Mouse (Mus musculus): ENCODE measurements around the gene Nrip2. TPM values are rescaled to one million over a fixed set of nuclear protein-coding genes. Genes with fewer than 3 reads are reported as not detected.
"Not testable (repeated sequence)": the region's sequence is repeated elsewhere in the genome, so short reads cannot be mapped to it uniquely, and the experiment has no call there.

The Nrip2 gene
- polyA plus RNA-seq, 1 experiment from 2014 or later, result 2.9 TPM

GRCm38 (mm10) chr6:128375192-128375591 is 23.9 kb upstream of the Nrip2 start, which contains the start of the genes Tex52 and Gm44596:
Gene Tex52 (plus strand): TSS chr6:128375456.
Gene Gm44596 (plus strand): TSS chr6:128375503.
- peaks cover 29% of the 10 kb centered on the region for H3K4me1 ChIP-seq
- no peak within 1 kb of the TSS for H3K4me3 ChIP-seq
- no peaks in the 10 kb centered on the region for H3K27me3 ChIP-seq (ENCODE audit: poor library complexity, severe bottlenecking)
- 17% methylated on average over 6 of the region's 6 CpGs for WGBS
- peaks cover 73% of the 10 kb centered on the region for H3K36me3 ChIP-seq (replicated peaks)
- H3K9me3 ChIP-seq, result no peaks in the 10 kb centered on the region
- peak; percentile 52 for DNase-seq (ENCODE audit: extremely low spot score, low spot score)
- H3K27ac ChIP-seq, result peak within 1 kb of the TSS; percentile 6; the same call in 1 of the 2 replicates

GRCm38 (mm10) chr6:128376371-128377085 is 22.6 kb upstream of the Nrip2 start:
- no peaks in the 10 kb centered on the region for H3K27me3 ChIP-seq (ENCODE audit: poor library complexity, severe bottlenecking)
- no peaks in the 10 kb centered on the region for H3K9me3 ChIP-seq
- H3K27ac ChIP-seq, result no peak overlapping the region
- peaks cover 60% of the 10 kb centered on the region for H3K36me3 ChIP-seq (replicated peaks)
- no peak overlapping the region for H3K4me3 ChIP-seq
- 93% methylated on average over 17 of the region's 17 CpGs for WGBS
- peaks cover 29% of the 10 kb centered on the region for H3K4me1 ChIP-seq
- DNase-seq (ENCODE audit: extremely low spot score, low spot score), result no peak

GRCm38 (mm10) chr6:128379636-128380035 is 19.5 kb upstream of the Nrip2 start:
- DNase-seq (ENCODE audit: extremely low spot score, low spot score), result no peak
- Histone ChIP-seq H3K36me3 (replicated peaks) (peaks cover 29% of the 10 kb centered on the region), H3K9me3 (no peaks in the 10 kb centered on the region), H3K4me3 (no peak overlapping the region), H3K27me3 (ENCODE audit: poor library complexity, severe bottlenecking) (no peaks in the 10 kb centered on the region), H3K27ac (no peak overlapping the region), H3K4me1 (peaks cover 12% of the 10 kb centered on the region)
- WGBS, result 87% methylated on average over 16 of the region's 16 CpGs

GRCm38 (mm10) chr6:128380594-128381167 is 18.4 kb upstream of the Nrip2 start:
- not testable (repeated sequence) for H3K27me3 ChIP-seq (ENCODE audit: poor library complexity, severe bottlenecking); H3K9me3 ChIP-seq; H3K4me1 ChIP-seq; H3K4me3 ChIP-seq; DNase-seq (ENCODE audit: extremely low spot score, low spot score); H3K27ac ChIP-seq
- peaks cover 20% of the 10 kb centered on the region for H3K36me3 ChIP-seq (replicated peaks)
- 76% methylated on average over 1 of the region's 1 CpGs for WGBS

GRCm38 (mm10) chr6:128381254-128381653 is 17.8 kb upstream of the Nrip2 start:
- Histone ChIP-seq H3K27me3 (ENCODE audit: poor library complexity, severe bottlenecking) (no peaks in the 10 kb centered on the region), H3K36me3 (replicated peaks) (peaks cover 14% of the 10 kb centered on the region), H3K9me3 (no peaks in the 10 kb centered on the region), H3K4me1 (no peaks in the 10 kb centered on the region), H3K27ac (no peak overlapping the region), H3K4me3 (no peak overlapping the region)
- no peak for DNase-seq (ENCODE audit: extremely low spot score, low spot score)
- 84% methylated on average over 3 of the region's 3 CpGs for WGBS

GRCm38 (mm10) chr6:128383752-128384151 is 15.3 kb upstream of the Nrip2 start:
- no peaks in the 10 kb centered on the region for H3K9me3 ChIP-seq
- H3K27me3 ChIP-seq (ENCODE audit: poor library complexity, severe bottlenecking), result no peaks in the 10 kb centered on the region
- H3K36me3 ChIP-seq (replicated peaks), result no peaks in the 10 kb centered on the region
- 82% methylated on average over 7 of the region's 7 CpGs for WGBS
- no peak overlapping the region for H3K4me3 ChIP-seq
- H3K27ac ChIP-seq, result no peak overlapping the region
- H3K4me1 ChIP-seq, result peaks cover 6% of the 10 kb centered on the region
- DNase-seq (ENCODE audit: extremely low spot score, low spot score), result no peak

GRCm38 (mm10) chr6:128385026-128385425 is 14.1 kb upstream of the Nrip2 start:
- H3K27ac ChIP-seq, result no peak overlapping the region
- H3K27me3 ChIP-seq (ENCODE audit: poor library complexity, severe bottlenecking), result no peaks in the 10 kb centered on the region
- H3K9me3 ChIP-seq, result no peaks in the 10 kb centered on the region
- H3K4me1 ChIP-seq, result peaks cover 6% of the 10 kb centered on the region
- 91% methylated on average over 1 of the region's 1 CpGs for WGBS
- no peak for DNase-seq (ENCODE audit: extremely low spot score, low spot score)
- no peak overlapping the region for H3K4me3 ChIP-seq
- H3K36me3 ChIP-seq (replicated peaks), result no peaks in the 10 kb centered on the region

- Histone ChIP-seq H3K4me3 (no peak overlapping the region), H3K4me1 (peaks cover 6% of the 10 kb centered on the region), H3K9me3 (no peaks in the 10 kb centered on the region), H3K27me3 (ENCODE audit: poor library complexity, severe bottlenecking) (no peaks in the 10 kb centered on the region), H3K27ac (no peak overlapping the region), H3K36me3 (replicated peaks) (no peaks in the 10 kb centered on the region)
- no peak for DNase-seq (ENCODE audit: extremely low spot score, low spot score)
- 86% methylated on average over 1 of the region's 1 CpGs for WGBS
Observed at GRCm38 (mm10) chr6:128389185-128389584, 9.9 kb upstream of the Nrip2 start.

GRCm38 (mm10) chr6:128390683-128391082 is 8.4 kb upstream of the Nrip2 start:
- Histone ChIP-seq H3K36me3 (replicated peaks) (no peaks in the 10 kb centered on the region), H3K27ac (no peak overlapping the region), H3K27me3 (ENCODE audit: poor library complexity, severe bottlenecking) (no peaks in the 10 kb centered on the region), H3K4me1 (peaks cover 6% of the 10 kb centered on the region), H3K9me3 (no peaks in the 10 kb centered on the region), H3K4me3 (no peak overlapping the region)
- WGBS, result 65% methylated on average over 1 of the region's 1 CpGs
- DNase-seq (ENCODE audit: extremely low spot score, low spot score), result no peak

GRCm38 (mm10) chr6:128397574-128398261 is 1.4 kb upstream of the Nrip2 start:
- Histone ChIP-seq H3K27ac (no peak overlapping the region), H3K4me3 (no peak overlapping the region), H3K27me3 (ENCODE audit: poor library complexity, severe bottlenecking) (no peaks in the 10 kb centered on the region), H3K9me3 (no peaks in the 10 kb centered on the region), H3K4me1 (peaks cover 11% of the 10 kb centered on the region), H3K36me3 (replicated peaks) (no peaks in the 10 kb centered on the region)
- 80% methylated on average over 7 of the region's 7 CpGs for WGBS
- DNase-seq (ENCODE audit: extremely low spot score, low spot score), result no peak

GRCm38 (mm10) chr6:128399421-128400185 is 507 bp downstream of the Nrip2 start:
- Histone ChIP-seq H3K4me1 (peaks cover 11% of the 10 kb centered on the region), H3K9me3 (no peaks in the 10 kb centered on the region), H3K36me3 (replicated peaks) (no peaks in the 10 kb centered on the region), H3K4me3 (no peak overlapping the region), H3K27me3 (ENCODE audit: poor library complexity, severe bottlenecking) (no peaks in the 10 kb centered on the region), H3K27ac (0 out of 2 replicates have a peak overlapping the region, but pooled peaks have one; percentile 22)
- no peak for DNase-seq (ENCODE audit: extremely low spot score, low spot score)
- 60% methylated on average over 21 of the region's 21 CpGs for WGBS

- DNase-seq (ENCODE audit: extremely low spot score, low spot score), result no peak
- no peaks in the 10 kb centered on the region for H3K9me3 ChIP-seq
- no peak overlapping the region for H3K4me3 ChIP-seq
- H3K4me1 ChIP-seq, result peaks cover 5% of the 10 kb centered on the region
- H3K27me3 ChIP-seq (ENCODE audit: poor library complexity, severe bottlenecking), result no peaks in the 10 kb centered on the region
- 72% methylated on average over 5 of the region's 5 CpGs for WGBS
- H3K36me3 ChIP-seq (replicated peaks), result peaks cover 40% of the 10 kb centered on the region
- no peak overlapping the region for H3K27ac ChIP-seq
Observed at GRCm38 (mm10) chr6:128404708-128405107, 5.6 kb downstream of the Nrip2 start.
